Mouse (Mus musculus) embryonic facial prominence, embryonic 15.5 days (tissue): ENCODE data around the gene Slc25a40. TPM values are rescaled to one million over a fixed set of nuclear protein-coding genes. Genes with fewer than 3 reads are reported as not detected.

Experiments
- ATAC-seq: fragments of 200-750 bp; cut with Nextera tagmentation; 2 replicates; pipeline ENCODE4 v1.8.0; 2017; ENCODE audit warnings: low read depth, moderate TSS enrichment; ENCODE audit not compliant: insufficient number of reproducible peaks, low FRiP score, low TSS enrichment
- H3K27ac ChIP-seq: fragments of 300-500 bp; sonication (generic); replicated peaks from 2 replicates; pipeline ENCODE4 v1.5.1; 2015; ENCODE audit warnings: mild to moderate bottlenecking, inconsistent platforms
- H3K27me3 ChIP-seq: fragments of 300-500 bp; sonication (generic); 2 replicates; pipeline ENCODE4 v1.6.1; 2015; ENCODE audit warnings: inconsistent platforms
- H3K36me3 ChIP-seq: fragments of 300-500 bp; sonication (generic); 2 replicates; pipeline ENCODE4 v1.6.1; 2015; ENCODE audit warnings: mild to moderate bottlenecking, inconsistent platforms
- H3K4me1 ChIP-seq: fragments of 300-500 bp; sonication (generic); 2 replicates; pipeline ENCODE4 v1.6.1; 2015; ENCODE audit warnings: inconsistent platforms
- H3K4me2 ChIP-seq: fragments of 300-500 bp; sonication (generic); replicated peaks from 2 replicates; pipeline ENCODE4 v1.6.1; 2015; ENCODE audit warnings: mild to moderate bottlenecking, inconsistent platforms
- H3K4me3 ChIP-seq: fragments of 300-500 bp; sonication (generic); replicated peaks from 2 replicates; pipeline ENCODE4 v1.5.1; 2015; ENCODE audit warnings: mild to moderate bottlenecking, inconsistent platforms
- H3K9ac ChIP-seq: fragments of 300-500 bp; sonication (generic); 2 replicates; pipeline ENCODE4 v1.6.1; 2015; ENCODE audit warnings: inconsistent platforms
- H3K9me3 ChIP-seq: fragments of 300-500 bp; sonication (generic); replicated peaks from 2 replicates; pipeline ENCODE4 v1.6.1; 2016; ENCODE audit warnings: inconsistent platforms
- WGBS: fragments of 180-500 bp; shearing (Covaris S2); methylation state at CpG from one replicate; pipeline ENCODE4 v1.1.7; 2015; 5-methylcytosine and 5-hydroxymethylcytosine counted together
- polyA plus RNA-seq: library from polyadenylated mRNA; unstranded; fragments of >200 nt; fragmentation: Nextera tagmentation; extraction: Ambion mirVana; gene quantifications from 2 replicates; pipeline ENCODE4 v1.2.1, GENCODE M21; 2015

The Slc25a40 gene
- polyA plus RNA-seq, 1 experiment from 2014 or later, result 14.0 TPM

DNA sequence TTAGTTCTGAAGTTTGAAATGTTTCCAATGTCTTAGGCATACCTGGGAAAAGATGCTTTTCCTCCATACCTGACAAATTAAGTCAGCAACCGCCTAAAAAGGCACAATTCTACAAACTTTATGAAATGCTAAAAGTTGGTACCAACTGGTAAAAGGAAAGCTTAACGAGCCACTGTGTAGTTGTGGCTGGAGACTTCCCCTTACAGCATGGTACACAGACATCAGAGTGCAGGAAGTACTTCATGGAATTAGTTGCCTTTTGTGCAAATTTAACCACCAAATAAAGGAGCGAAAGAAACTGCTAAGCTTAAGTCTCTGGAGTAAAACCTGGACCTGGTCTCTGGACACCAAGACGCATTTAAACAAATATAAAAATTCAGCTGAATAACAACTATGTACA, 69.1 kb downstream of the Slc25a40 start:
- ATAC-seq, result no peak
- no peak overlapping the region for H3K9ac ChIP-seq
- no peak overlapping the region for H3K27ac ChIP-seq
- no peaks in the 10 kb centered on the region for H3K9me3 ChIP-seq
- H3K4me2 ChIP-seq, result no peak overlapping the region
- H3K4me3 ChIP-seq, result no peak overlapping the region
- 69% methylated on average over 4 of the region's 4 CpGs for WGBS
- H3K27me3 ChIP-seq, result no peaks in the 10 kb centered on the region
- H3K4me1 ChIP-seq, result no peaks in the 10 kb centered on the region
- H3K36me3 ChIP-seq, result no peaks in the 10 kb centered on the region

Other genes with a start within 250 kb of the Slc25a40 start
- gene Adam22, start 54.7 kb upstream of the Slc25a40 start, polyA plus RNA-seq, result 11.0 and 11.5 TPM in 2 replicates
- 28.0 and 31.2 TPM in 2 replicates for gene Dbf4, start 134 bp upstream of the Slc25a40 start, polyA plus RNA-seq
- 3.6 and 4.0 TPM in 2 replicates for gene Rundc3b, start 200.1 kb downstream of the Slc25a40 start, polyA plus RNA-seq
- 0.55 and 0.58 TPM in 2 replicates for gene Abcb1a, start 237.2 kb downstream of the Slc25a40 start, polyA plus RNA-seq